Mouse (Mus musculus) heart, embryonic 11.5 days (tissue): ENCODE data around the gene Depdc1b. TPM values are rescaled to one million over a fixed set of nuclear protein-coding genes. Genes with fewer than 3 reads are reported as not detected.

Experiments
- ATAC-seq: fragments of 200-750 bp; cut with Nextera tagmentation; replicated peaks from 2 replicates; pipeline ENCODE4 v1.8.0; 2017; ENCODE audit warnings: moderate library complexity; ENCODE audit not compliant: insufficient number of reproducible peaks, low FRiP score, low TSS enrichment
- H3K27ac ChIP-seq: fragments of 300-500 bp; sonication (generic); 2 replicates; pipeline ENCODE4 v1.5.1; 2014; ENCODE audit warnings: mild to moderate bottlenecking, low read depth, low read length
- H3K27me3 ChIP-seq: fragments of 300-500 bp; sonication (generic); 2 replicates; pipeline ENCODE4 v1.6.1; 2014; ENCODE audit warnings: mild to moderate bottlenecking, low read length, mixed read lengths; ENCODE audit not compliant: control insufficient read depth, insufficient read depth
- H3K36me3 ChIP-seq: fragments of 300-500 bp; sonication (generic); 2 replicates; pipeline ENCODE4 v1.6.1; 2014; ENCODE audit warnings: mild to moderate bottlenecking, low read length, moderate library complexity, mixed read lengths; ENCODE audit not compliant: control insufficient read depth, insufficient read depth
- H3K4me1 ChIP-seq: fragments of 300-500 bp; sonication (generic); 2 replicates; pipeline ENCODE4 v1.6.1; 2014; ENCODE audit warnings: low read length; ENCODE audit not compliant: control insufficient read depth, insufficient read depth
- H3K4me2 ChIP-seq: fragments of 300-500 bp; sonication (generic); 2 replicates; pipeline ENCODE4 v1.6.1; 2014; ENCODE audit warnings: mild to moderate bottlenecking, moderate library complexity
- H3K4me3 ChIP-seq: fragments of 300-500 bp; sonication (generic); 2 replicates; pipeline ENCODE4 v1.5.1; 2014; ENCODE audit warnings: low read depth, low read length
- H3K9ac ChIP-seq: fragments of 300-500 bp; sonication (generic); 2 replicates; pipeline ENCODE4 v1.6.1; 2014; ENCODE audit warnings: mild to moderate bottlenecking, low read depth, low read length, moderate library complexity
- H3K9me3 ChIP-seq: fragments of 300-500 bp; sonication (generic); replicated peaks from 2 replicates; pipeline ENCODE4 v1.6.1; 2016; ENCODE audit warnings: low read length; ENCODE audit not compliant: control insufficient read depth
- WGBS: fragments of 180-500 bp; shearing (Covaris S2); extraction: QIAGEN DNeasy Blood & Tissue Kit; methylation state at CpG from one replicate; pipeline ENCODE4 v1.1.7; 2014; ENCODE audit not compliant: insufficient replicate concordance; 5-methylcytosine and 5-hydroxymethylcytosine counted together
- polyA plus RNA-seq: library from polyadenylated mRNA; unstranded; fragments of >200 nt; fragmentation: Nextera tagmentation; extraction: Ambion mirVana; gene quantifications from 2 replicates; pipeline ENCODE4 v1.2.1, GENCODE M21; 2014

Gene Depdc1b
- polyA plus RNA-seq, 1 experiment from 2014 or later = 6.7 TPM

DNA sequence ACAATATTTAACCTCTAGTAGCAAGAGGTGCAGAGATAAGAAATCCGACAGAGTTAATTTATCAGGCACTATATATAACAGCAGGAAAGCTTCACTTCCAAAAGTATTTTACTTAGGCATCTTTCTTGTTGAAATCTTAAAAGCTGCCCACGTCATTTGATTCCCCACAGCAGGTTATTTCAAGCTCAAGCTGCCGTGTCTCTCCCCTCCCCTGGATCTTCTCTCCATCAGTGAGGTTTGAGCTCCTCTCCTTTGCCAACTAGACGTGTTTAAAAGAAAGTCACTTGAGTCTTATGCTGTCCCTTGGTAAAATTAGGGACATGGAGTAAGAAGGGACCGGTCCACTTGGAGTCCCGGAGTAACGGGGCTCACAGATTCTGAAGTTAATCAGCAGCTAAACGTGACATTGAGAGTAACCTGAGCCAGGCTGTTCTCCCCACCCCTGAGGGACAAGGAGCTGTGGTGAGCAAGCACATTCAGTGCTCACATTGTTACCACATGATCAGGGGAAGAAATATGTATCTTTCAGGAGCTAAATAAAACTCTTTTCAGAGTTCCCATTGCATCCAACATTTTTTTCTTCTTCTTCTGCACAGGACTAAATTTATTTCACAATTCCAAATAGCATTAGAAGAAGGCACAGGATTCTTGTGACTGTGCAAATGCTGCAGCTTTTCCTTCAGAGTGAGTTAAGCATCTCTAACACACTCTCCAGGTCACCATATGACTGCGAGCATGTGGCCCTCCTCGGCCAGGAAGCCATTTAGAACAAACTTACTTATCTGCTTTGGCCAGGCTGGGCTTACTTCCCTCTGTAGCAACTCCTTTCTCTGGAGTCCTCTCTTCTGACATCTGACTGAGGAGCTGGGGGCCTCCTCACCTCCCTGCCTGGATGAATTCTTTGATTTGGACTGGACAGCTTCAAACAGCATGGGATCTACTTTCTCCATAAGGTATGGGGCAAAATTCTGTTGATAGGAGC, 133.3 kb downstream of the Depdc1b start, which contains the start of gene Pde4d:
Gene Pde4d (plus strand): TSS at position 833 of the 982 bp plus-strand sequence.
- H3K27ac ChIP-seq = no peak within 1 kb of the TSS
- no peaks in the 10 kb centered on the region for H3K9me3 ChIP-seq
- H3K36me3 ChIP-seq = no peaks in the 10 kb centered on the region
- 9% methylated on average over 10 of the region's 10 CpGs for WGBS
- H3K27me3 ChIP-seq = no peaks in the 10 kb centered on the region
- peaks cover 8% of the 10 kb centered on the region for H3K4me1 ChIP-seq
- no peak within 1 kb of the TSS for H3K9ac ChIP-seq
- ATAC-seq = no peak; the same call in 1 of the 2 replicates
- H3K4me2 ChIP-seq = peak within 1 kb of the TSS; percentile 10; the same call in 1 of the 2 replicates
- no peak within 1 kb of the TSS for H3K4me3 ChIP-seq

DNA sequence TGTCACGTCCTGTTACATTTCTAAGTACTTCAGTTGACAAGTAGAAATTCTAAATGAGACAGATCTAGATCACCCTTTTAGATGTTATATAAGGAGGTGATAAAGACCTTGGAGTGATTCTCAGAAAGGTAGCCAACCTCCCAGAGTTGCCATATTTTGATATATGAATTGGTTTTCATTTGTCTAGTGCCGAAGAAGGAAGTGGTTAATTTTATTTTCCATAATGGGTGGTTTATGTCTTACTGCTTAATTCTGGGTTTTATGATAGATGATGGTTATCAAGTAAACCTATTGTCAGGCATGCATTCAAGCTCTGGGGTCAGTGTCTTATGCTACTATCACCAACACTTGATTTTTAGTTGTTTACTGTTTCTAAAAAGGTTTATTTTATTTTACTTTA, 135.0 kb downstream of the Depdc1b start:
- Histone ChIP-seq H3K36me3 (no peaks in the 10 kb centered on the region), H3K4me2 (no peak overlapping the region), H3K4me3 (no peak overlapping the region), H3K9me3 (no peaks in the 10 kb centered on the region), H3K27ac (no peak overlapping the region), H3K4me1 (peaks cover 8% of the 10 kb centered on the region), H3K9ac (no peak overlapping the region), H3K27me3 (no peaks in the 10 kb centered on the region)
- WGBS = 77% methylated on average over 2 of the region's 2 CpGs
- no peak for ATAC-seq

DNA sequence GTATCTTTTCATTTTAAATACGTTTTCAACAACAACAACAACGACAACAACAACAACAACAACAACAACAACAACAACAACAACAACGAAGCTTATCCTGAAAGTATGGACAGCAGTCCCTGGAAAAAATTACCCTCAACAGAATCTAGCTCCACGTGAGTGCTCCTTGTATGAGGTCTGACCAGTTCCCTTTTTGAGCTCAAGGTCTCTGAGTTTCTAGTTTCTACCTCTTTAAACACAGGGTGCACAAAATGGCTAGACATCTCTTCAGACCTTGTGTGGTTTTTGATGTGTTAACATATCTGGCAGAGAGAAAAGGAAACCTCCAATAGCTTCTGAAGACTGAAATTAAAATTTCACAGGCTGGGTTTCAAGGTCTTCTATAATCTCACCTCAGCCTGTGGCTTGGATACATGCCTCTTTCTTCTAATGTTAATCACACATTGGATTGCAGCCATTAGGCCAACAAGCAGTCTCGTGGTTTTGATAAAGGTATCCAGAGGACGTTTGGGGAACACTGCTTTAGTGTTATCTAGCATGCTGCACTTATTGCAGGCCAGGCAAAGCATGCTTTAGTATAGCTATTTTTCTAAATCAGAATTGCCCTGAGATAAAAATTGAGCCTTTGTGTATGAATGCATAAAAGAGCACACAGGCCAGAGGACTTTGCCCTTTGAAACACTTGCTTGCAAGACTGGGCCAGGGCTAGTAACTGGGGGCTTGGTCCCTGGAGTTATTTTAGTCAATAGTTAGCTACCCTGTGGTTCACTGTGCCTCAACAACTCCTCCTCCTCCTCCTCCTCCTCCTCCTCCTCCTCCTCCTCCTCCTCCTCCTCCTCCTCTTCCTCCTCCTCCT, 137.2 kb downstream of the Depdc1b start:
- Histone ChIP-seq H3K9ac (no peak overlapping the region), H3K4me2 (no peak overlapping the region), H3K9me3 (no peaks in the 10 kb centered on the region), H3K4me3 (no peak overlapping the region), H3K27ac (no peak overlapping the region), H3K27me3 (no peaks in the 10 kb centered on the region), H3K36me3 (no peaks in the 10 kb centered on the region), H3K4me1 (peaks cover 8% of the 10 kb centered on the region)
- ATAC-seq = no peak
- 56% methylated on average over 6 of the region's 6 CpGs for WGBS

Other genes starting within 250 kb of the Depdc1b start
- 64.1 and 65.3 TPM in 2 replicates for gene Ndufaf2, start 157.7 kb upstream of the Depdc1b start, polyA plus RNA-seq
- gene Ercc8, start 157.6 kb upstream of the Depdc1b start, polyA plus RNA-seq = 14.5 and 14.7 TPM in 2 replicates
- 0.96 and 1.5 TPM in 2 replicates for gene Elovl7, start 101.9 kb upstream of the Depdc1b start, polyA plus RNA-seq
- gene Pde4d, start 133.6 kb downstream of the Depdc1b start, polyA plus RNA-seq = 23.7 and 27.8 TPM in 2 replicates